Mouse (Mus musculus): Measurements from ENCODE around the gene Sin3a. TPM values are rescaled to one million over a fixed set of nuclear protein-coding genes. Genes with fewer than 3 reads are reported as not detected.

Gene Sin3a
- polyA plus RNA-seq, 1 experiment from 2014 or later = 27.6 TPM

DNA sequence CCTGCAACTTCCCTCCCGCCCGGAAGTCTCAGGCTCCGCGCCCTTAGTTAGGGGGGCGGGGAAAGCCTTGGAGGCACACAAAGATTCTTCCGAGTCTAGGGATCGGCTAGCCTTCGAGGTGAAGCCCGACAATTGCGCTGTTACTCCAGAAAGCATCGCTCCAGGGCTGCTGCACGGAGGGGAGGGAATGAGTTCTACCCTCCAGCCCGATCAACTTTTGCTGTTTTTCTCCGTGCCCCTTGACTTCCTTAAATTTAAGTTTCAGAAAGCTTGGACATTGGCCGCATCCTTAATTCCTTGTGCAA is 1.9 kb downstream of the Sin3a start:
- H3K4me1 ChIP-seq (ENCODE audit: control insufficient read depth, insufficient read depth, low read length) = peaks cover 18% of the 10 kb centered on the region
- no peak for ATAC-seq (ENCODE audit: insufficient read depth, low FRiP score)
- peak overlapping the region; percentile 99 for H3K4me3 ChIP-seq (replicated peaks; ENCODE audit: low read length)
- H3K27me3 ChIP-seq (ENCODE audit: control insufficient read depth, insufficient read depth, low read length) = no peaks in the 10 kb centered on the region
- H3K27ac ChIP-seq (ENCODE audit: low read length) = peak overlapping the region; percentile 99
- no peaks in the 10 kb centered on the region for H3K36me3 ChIP-seq (ENCODE audit: control insufficient read depth, insufficient read depth, low read length)
- WGBS = 2% methylated on average over 15 of the region's 15 CpGs
- H3K9ac ChIP-seq (ENCODE audit: low read length) = peak overlapping the region; percentile 80
- peak overlapping the region; percentile 99 for H3K4me2 ChIP-seq (ENCODE audit: low read depth, low read length)
- no peaks in the 10 kb centered on the region for H3K9me3 ChIP-seq (replicated peaks; ENCODE audit: control insufficient read depth, low read length)

DNA sequence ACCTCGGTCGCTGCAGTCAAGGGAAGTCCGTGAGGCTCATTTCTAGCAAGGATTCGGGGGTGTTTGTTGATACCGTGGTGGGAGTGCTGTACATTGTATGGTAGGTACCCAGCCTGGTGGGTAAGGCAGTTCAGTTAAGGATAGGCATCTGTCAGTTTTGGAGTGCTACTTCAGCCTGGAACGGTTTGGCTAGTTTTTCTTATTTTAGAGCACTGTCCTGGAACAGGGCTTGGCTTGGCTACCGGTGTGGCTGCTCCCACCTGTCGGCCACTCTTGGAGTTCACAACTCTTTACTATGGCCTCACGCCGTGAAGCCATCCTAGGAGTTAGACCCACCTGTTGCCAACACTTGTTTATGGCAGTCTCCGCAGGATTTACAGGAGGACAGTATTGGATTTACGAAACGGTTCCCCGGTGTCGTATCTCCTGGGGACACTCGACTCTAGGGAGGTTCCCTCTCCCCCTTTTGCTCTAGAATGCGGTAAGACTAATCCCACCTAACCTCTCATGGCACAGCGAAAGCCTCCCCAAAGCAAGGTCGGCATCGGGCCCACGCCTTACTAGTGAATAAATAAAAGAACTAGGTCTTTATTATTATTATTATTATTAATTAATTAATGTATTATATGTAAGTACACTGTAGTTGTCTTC is 2.5 kb downstream of the Sin3a start:
- Histone ChIP-seq H3K4me1 (ENCODE audit: control insufficient read depth, insufficient read depth, low read length) (peaks cover 18% of the 10 kb centered on the region), H3K9ac (ENCODE audit: low read length) (peak overlapping the region; percentile 80), H3K4me3 (replicated peaks; ENCODE audit: low read length) (peak overlapping the region; percentile 99), H3K27me3 (ENCODE audit: control insufficient read depth, insufficient read depth, low read length) (no peaks in the 10 kb centered on the region), H3K9me3 (replicated peaks; ENCODE audit: control insufficient read depth, low read length) (no peaks in the 10 kb centered on the region), H3K27ac (ENCODE audit: low read length) (peak overlapping the region; percentile 99), H3K36me3 (ENCODE audit: control insufficient read depth, insufficient read depth, low read length) (no peaks in the 10 kb centered on the region), H3K4me2 (ENCODE audit: low read depth, low read length) (peak overlapping the region; percentile 99)
- ATAC-seq (ENCODE audit: insufficient read depth, low FRiP score) = no peak
- 3% methylated on average over 21 of the region's 21 CpGs for WGBS

- Histone ChIP-seq H3K27me3 (ENCODE audit: control insufficient read depth, insufficient read depth, low read length) (no peaks in the 10 kb centered on the region), H3K9ac (ENCODE audit: low read length) (peak overlapping the region; percentile 80), H3K4me3 (replicated peaks; ENCODE audit: low read length) (peak overlapping the region; percentile 99), H3K4me2 (ENCODE audit: low read depth, low read length) (peak overlapping the region; percentile 99), H3K27ac (ENCODE audit: low read length) (peak overlapping the region; percentile 99), H3K9me3 (replicated peaks; ENCODE audit: control insufficient read depth, low read length) (no peaks in the 10 kb centered on the region), H3K36me3 (ENCODE audit: control insufficient read depth, insufficient read depth, low read length) (no peaks in the 10 kb centered on the region), H3K4me1 (ENCODE audit: control insufficient read depth, insufficient read depth, low read length) (peaks cover 18% of the 10 kb centered on the region)
- no peak for ATAC-seq (ENCODE audit: insufficient read depth, low FRiP score)
- WGBS = 5% methylated on average over 17 of the region's 17 CpGs
These were observed 3.2 kb downstream of the Sin3a start for GRCm38 (mm10) chr9:57074822-57075603.

- Histone ChIP-seq H3K9me3 (replicated peaks; ENCODE audit: control insufficient read depth, low read length) (no peaks in the 10 kb centered on the region), H3K27ac (ENCODE audit: low read length) (peak overlapping the region; percentile 99), H3K4me1 (ENCODE audit: control insufficient read depth, insufficient read depth, low read length) (peaks cover 18% of the 10 kb centered on the region), H3K4me2 (ENCODE audit: low read depth, low read length) (peak overlapping the region; percentile 99), H3K36me3 (ENCODE audit: control insufficient read depth, insufficient read depth, low read length) (no peaks in the 10 kb centered on the region), H3K4me3 (replicated peaks; ENCODE audit: low read length) (peak overlapping the region; percentile 99), H3K27me3 (ENCODE audit: control insufficient read depth, insufficient read depth, low read length) (no peaks in the 10 kb centered on the region), H3K9ac (ENCODE audit: low read length) (peak overlapping the region; percentile 96)
- ATAC-seq (ENCODE audit: insufficient read depth, low FRiP score) = peak; percentile 87
- under 1% methylated on average over 43 of the region's 43 CpGs for WGBS
These were observed 4.0 kb downstream of the Sin3a start for GRCm38 (mm10) chr9:57075681-57076381.

DNA sequence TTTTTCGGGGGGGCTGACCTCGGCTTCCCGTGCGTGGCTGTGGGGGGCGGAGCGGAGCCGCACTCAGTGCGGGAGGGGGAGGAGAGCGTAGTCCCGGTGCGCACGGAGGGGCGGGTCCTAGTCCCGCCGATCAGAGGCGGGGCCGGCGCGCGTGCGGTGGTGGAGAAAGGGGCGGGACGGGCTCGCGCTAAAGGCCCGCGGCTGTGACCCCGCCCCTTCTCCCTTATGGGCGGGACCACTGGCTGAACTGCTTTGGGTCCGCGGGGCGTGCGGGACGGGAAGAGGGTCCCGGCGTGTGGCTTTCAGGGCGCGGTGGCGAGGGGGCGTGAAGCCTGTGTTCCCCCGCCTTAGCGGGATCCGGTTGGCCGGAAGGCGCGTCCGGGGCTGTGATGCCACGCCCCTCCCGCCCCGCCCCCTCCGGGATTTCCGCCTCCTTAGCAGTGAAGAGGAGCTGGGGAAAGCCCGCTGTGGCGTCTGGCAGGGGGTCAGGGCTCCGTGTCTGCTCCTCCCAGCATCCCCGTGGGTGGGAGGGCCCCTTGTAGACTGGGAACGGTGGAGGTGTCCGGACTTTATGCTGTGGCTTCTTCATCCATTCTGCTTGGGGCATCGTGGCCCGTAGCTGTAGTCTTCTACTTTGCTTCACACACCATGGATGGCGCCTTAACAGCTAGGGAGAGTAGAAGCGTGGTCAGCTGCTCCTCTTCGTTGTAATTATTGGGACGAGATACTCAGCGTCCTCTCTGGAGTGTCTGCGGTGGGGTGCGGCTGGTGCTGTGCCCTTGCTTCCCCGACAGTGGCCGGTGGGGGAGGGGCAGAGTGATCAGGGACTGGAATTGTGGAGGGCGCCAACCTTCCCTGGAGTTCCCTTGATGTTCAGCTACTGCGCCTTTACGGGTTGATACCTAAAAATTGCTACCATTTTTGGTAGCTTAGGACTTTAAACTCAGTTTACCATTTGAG is 5.1 kb downstream of the Sin3a start:
- Histone ChIP-seq H3K36me3 (ENCODE audit: control insufficient read depth, insufficient read depth, low read length) (no peaks in the 10 kb centered on the region), H3K9me3 (replicated peaks; ENCODE audit: control insufficient read depth, low read length) (no peaks in the 10 kb centered on the region), H3K4me1 (ENCODE audit: control insufficient read depth, insufficient read depth, low read length) (peaks cover 15% of the 10 kb centered on the region), H3K9ac (ENCODE audit: low read length) (peak overlapping the region; percentile 96), H3K4me3 (replicated peaks; ENCODE audit: low read length) (peak overlapping the region; percentile 99), H3K27ac (ENCODE audit: low read length) (peak overlapping the region; percentile 99), H3K4me2 (ENCODE audit: low read depth, low read length) (peak overlapping the region; percentile 87), H3K27me3 (ENCODE audit: control insufficient read depth, insufficient read depth, low read length) (no peaks in the 10 kb centered on the region)
- under 1% methylated on average over 68 of the region's 72 CpGs for WGBS
- peak; percentile 36 for ATAC-seq (ENCODE audit: insufficient read depth, low FRiP score)

- Histone ChIP-seq H3K9ac (ENCODE audit: low read length) (no peak overlapping the region), H3K9me3 (replicated peaks; ENCODE audit: control insufficient read depth, low read length) (no peaks in the 10 kb centered on the region), H3K27me3 (ENCODE audit: control insufficient read depth, insufficient read depth, low read length) (no peaks in the 10 kb centered on the region), H3K36me3 (ENCODE audit: control insufficient read depth, insufficient read depth, low read length) (no peaks in the 10 kb centered on the region), H3K4me3 (replicated peaks; ENCODE audit: low read length) (no peak overlapping the region), H3K27ac (ENCODE audit: low read length) (no peak overlapping the region), H3K4me1 (ENCODE audit: control insufficient read depth, insufficient read depth, low read length) (peaks cover 5% of the 10 kb centered on the region), H3K4me2 (ENCODE audit: low read depth, low read length) (no peak overlapping the region)
- no peak for ATAC-seq (ENCODE audit: insufficient read depth, low FRiP score)
- 72% methylated on average over 3 of the region's 3 CpGs for WGBS
These were observed 10.4 kb downstream of the Sin3a start for GRCm38 (mm10) chr9:57082236-57082635.

- Histone ChIP-seq H3K36me3 (ENCODE audit: control insufficient read depth, insufficient read depth, low read length) (peaks cover 27% of the 10 kb centered on the region), H3K27me3 (ENCODE audit: control insufficient read depth, insufficient read depth, low read length) (no peaks in the 10 kb centered on the region), H3K4me2 (ENCODE audit: low read depth, low read length) (no peak overlapping the region), H3K9me3 (replicated peaks; ENCODE audit: control insufficient read depth, low read length) (no peaks in the 10 kb centered on the region), H3K4me3 (replicated peaks; ENCODE audit: low read length) (no peak overlapping the region), H3K9ac (ENCODE audit: low read length) (no peak overlapping the region), H3K4me1 (ENCODE audit: control insufficient read depth, insufficient read depth, low read length) (no peaks in the 10 kb centered on the region), H3K27ac (ENCODE audit: low read length) (no peak overlapping the region)
- no peak for ATAC-seq (ENCODE audit: insufficient read depth, low FRiP score)
- 90% methylated on average over 13 of the region's 13 CpGs for WGBS
These were observed 45.5 kb downstream of the Sin3a start for GRCm38 (mm10) chr9:57117261-57117755.

GRCm38 (mm10) chr9:57129641-57130040 is 57.8 kb downstream of the Sin3a start:
- peak overlapping the region; percentile 84 for H3K4me2 ChIP-seq (ENCODE audit: low read depth, low read length)
- H3K4me1 ChIP-seq (ENCODE audit: control insufficient read depth, insufficient read depth, low read length) = peaks cover 13% of the 10 kb centered on the region
- peak overlapping the region; percentile 52; the same call in 1 of the 2 replicates for H3K9ac ChIP-seq (ENCODE audit: low read length)
- H3K9me3 ChIP-seq (replicated peaks; ENCODE audit: control insufficient read depth, low read length) = no peaks in the 10 kb centered on the region
- ATAC-seq (ENCODE audit: insufficient read depth, low FRiP score) = no peak
- peaks cover 21% of the 10 kb centered on the region for H3K36me3 ChIP-seq (ENCODE audit: control insufficient read depth, insufficient read depth, low read length)
- H3K27me3 ChIP-seq (ENCODE audit: control insufficient read depth, insufficient read depth, low read length) = no peaks in the 10 kb centered on the region
- no peak overlapping the region for H3K27ac ChIP-seq (ENCODE audit: low read length)
- peak overlapping the region; percentile 89 for H3K4me3 ChIP-seq (replicated peaks; ENCODE audit: low read length)

Measured in stomach, embryonic 16.5 days (tissue).